Mouse (Mus musculus) liver, postnatal 0 days (tissue): ENCODE data around the gene Hmg20a. TPM values are rescaled to one million over a fixed set of nuclear protein-coding genes. Genes with fewer than 3 reads are reported as not detected.

Source experiments
- ATAC-seq: fragments of 200-750 bp; cut with Nextera tagmentation; 2 replicates; pipeline ENCODE4 v1.8.0; 2017; ENCODE audit warnings: mild to moderate bottlenecking, moderate library complexity
- DNase-seq: peaks from one replicate; pipeline ENCODE4 v3.0.0-alpha.2; 2016
- H3K27ac ChIP-seq: fragments of 300-500 bp; sonication (generic); 2 replicates; pipeline ENCODE4 v1.5.1; 2014; ENCODE audit warnings: antibody characterized with exemption, moderate library complexity, mild to moderate bottlenecking, low read depth
- H3K27me3 ChIP-seq: fragments of 300-500 bp; sonication (generic); 2 replicates; pipeline ENCODE4 v1.6.1; 2014; ENCODE audit warnings: low read length, control low read depth, mixed read lengths; ENCODE audit not compliant: insufficient read depth
- H3K36me3 ChIP-seq: fragments of 300-500 bp; sonication (generic); replicated peaks from 2 replicates; pipeline ENCODE4 v1.6.1; 2014; ENCODE audit warnings: mild to moderate bottlenecking, control low read depth, low read length, moderate library complexity, mixed read lengths; ENCODE audit not compliant: insufficient read depth
- H3K4me1 ChIP-seq: fragments of 300-500 bp; sonication (generic); 2 replicates; pipeline ENCODE4 v1.6.1; 2014; ENCODE audit warnings: antibody characterized with exemption, mild to moderate bottlenecking, control low read depth; ENCODE audit not compliant: insufficient read depth
- H3K4me2 ChIP-seq: fragments of 300-500 bp; sonication (generic); 2 replicates; pipeline ENCODE4 v1.6.1; 2014; ENCODE audit warnings: low read depth, mild to moderate bottlenecking, low read length, moderate library complexity, mixed read lengths
- H3K4me3 ChIP-seq: fragments of 300-500 bp; sonication (generic); 2 replicates; pipeline ENCODE4 v1.5.1; 2014; ENCODE audit warnings: low read depth, low read length
- H3K9ac ChIP-seq: fragments of 300-500 bp; sonication (generic); replicated peaks from 2 replicates; pipeline ENCODE4 v1.6.1; 2014; ENCODE audit warnings: mild to moderate bottlenecking, moderate library complexity
- H3K9me3 ChIP-seq: fragments of 300-500 bp; sonication (generic); 2 replicates; pipeline ENCODE4 v1.6.1; 2016; ENCODE audit warnings: mild to moderate bottlenecking, control low read depth, low read length, mixed read lengths
- CTCF ChIP-seq: sonication (generic); IDR thresholded peaks from 2 replicates; pipeline ENCODE4 v1.5.1; 2016; ENCODE audit warnings: antibody characterized with exemption, low read depth
- EP300 ChIP-seq: IDR thresholded peaks from 2 replicates; pipeline ENCODE4 v1.6.1; 2016; ENCODE audit warnings: antibody characterized with exemption, low read depth, mild to moderate bottlenecking
- WGBS: fragments of 180-500 bp; shearing (Covaris S2); extraction: QIAGEN DNeasy Blood & Tissue Kit; methylation state at CpG from one replicate; pipeline ENCODE4 v1.1.7; 2014; ENCODE audit not compliant: insufficient replicate concordance; 5-methylcytosine and 5-hydroxymethylcytosine counted together
- polyA plus RNA-seq: library from polyadenylated mRNA; unstranded; fragments of >200 nt; fragmentation: Nextera tagmentation; extraction: Ambion mirVana; gene quantifications from 2 replicates; pipeline ENCODE4 v1.2.1, GENCODE M21; 2015

Gene Hmg20a
- polyA plus RNA-seq, 1 experiment from 2014 or later = 8.3 TPM

DNA sequence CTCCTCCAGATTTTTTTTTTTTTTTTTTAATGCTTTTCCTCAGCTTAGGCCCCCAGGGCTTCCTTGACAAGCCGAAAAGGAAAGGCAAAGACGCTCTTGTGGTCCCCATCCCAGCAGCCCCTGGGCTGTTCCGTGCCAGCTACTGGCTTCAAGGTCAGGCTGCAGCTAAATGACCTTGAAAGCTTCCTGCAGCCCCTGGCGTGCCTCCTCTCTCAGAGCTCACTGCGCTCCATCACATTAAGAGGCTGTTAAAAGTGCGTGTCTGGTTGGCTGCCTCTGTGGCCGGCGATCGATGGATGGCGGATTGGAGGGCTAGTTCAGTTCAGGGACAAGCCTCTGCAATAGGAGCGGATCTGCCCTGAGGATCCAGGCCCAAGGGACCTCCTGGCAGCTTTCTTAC is 117.0 kb downstream of the Hmg20a start:
- no peak for DNase-seq
- Histone ChIP-seq H3K4me2 (no peak overlapping the region), H3K27ac (no peak overlapping the region), H3K4me1 (no peaks in the 10 kb centered on the region), H3K27me3 (no peaks in the 10 kb centered on the region), H3K4me3 (no peak overlapping the region), H3K36me3 (no peaks in the 10 kb centered on the region), H3K9ac (no peak overlapping the region), H3K9me3 (no peaks in the 10 kb centered on the region)
- WGBS = 45% methylated on average over 11 of the region's 11 CpGs
- TF ChIP-seq CTCF (no peak), EP300 (no peak)
- ATAC-seq = no peak

DNA sequence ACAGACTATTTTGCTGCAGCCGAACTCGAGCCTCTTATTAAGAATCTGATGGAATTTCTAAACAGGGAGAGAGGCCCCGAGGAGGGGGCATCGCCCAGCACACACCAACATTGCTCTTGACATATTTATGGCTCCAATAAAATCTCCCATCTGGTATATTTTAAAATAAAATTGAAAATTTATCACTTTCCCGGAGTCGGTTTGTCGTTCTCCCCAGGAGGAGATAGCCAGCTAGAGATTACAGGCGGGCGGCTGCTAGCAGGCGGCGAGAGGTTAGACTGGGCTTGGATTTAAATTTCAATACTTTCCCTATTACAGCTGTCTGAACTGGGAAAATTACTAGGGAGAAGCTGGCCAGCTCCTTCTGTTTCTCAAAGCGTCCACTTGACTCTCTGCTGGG is 121.6 kb downstream of the Hmg20a start:
- Histone ChIP-seq H3K27me3 (no peaks in the 10 kb centered on the region), H3K27ac (no peak overlapping the region), H3K36me3 (no peaks in the 10 kb centered on the region), H3K4me1 (no peaks in the 10 kb centered on the region), H3K4me2 (no peak overlapping the region), H3K9ac (no peak overlapping the region), H3K4me3 (no peak overlapping the region), H3K9me3 (no peaks in the 10 kb centered on the region)
- no peak for TF ChIP-seq EP300
- TF ChIP-seq CTCF = no peak
- DNase-seq (no peak), ATAC-seq (no peak)
- 71% methylated on average over 12 of the region's 12 CpGs for WGBS

DNA sequence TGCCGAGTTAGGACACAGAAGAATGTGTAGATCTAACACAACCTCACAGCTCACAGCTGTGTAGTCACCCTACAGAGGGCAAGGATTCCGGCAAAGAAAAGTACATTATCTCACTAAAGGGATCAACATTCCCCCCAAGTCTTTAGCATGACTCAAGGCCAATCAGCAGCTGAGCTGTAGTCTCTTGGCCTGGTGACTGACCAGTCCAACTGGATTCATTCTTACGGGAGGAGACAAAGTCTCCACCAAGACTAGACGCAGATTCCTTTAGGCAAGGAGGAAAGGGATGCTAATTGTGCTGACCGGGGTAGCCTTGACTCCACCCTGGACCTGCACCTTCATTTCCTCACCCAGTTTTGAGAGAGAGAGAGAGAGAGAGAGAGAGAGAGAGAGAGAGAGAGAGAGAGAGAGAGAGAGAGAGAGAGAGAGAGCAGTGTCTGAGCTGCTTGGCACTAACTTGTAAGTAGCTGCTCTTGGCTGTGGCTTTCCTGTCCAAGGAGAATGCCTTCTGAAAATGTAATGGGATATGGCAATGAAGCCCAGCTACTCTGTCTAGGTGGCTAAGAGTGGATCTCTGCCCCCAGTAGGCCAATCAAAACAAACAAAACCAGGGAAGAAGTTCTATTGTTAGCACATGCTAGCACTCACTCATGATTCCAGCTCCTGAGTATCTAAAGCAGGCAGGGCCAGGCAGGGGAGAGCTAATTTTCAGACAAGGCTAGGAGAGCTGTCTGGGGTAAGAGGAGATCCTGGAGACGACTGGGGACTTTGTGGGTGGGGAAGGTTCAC is 126.5 kb downstream of the Hmg20a start:
- TF ChIP-seq EP300 = no peak
- no peak for TF ChIP-seq CTCF
- Histone ChIP-seq H3K9ac (no peak overlapping the region), H3K36me3 (no peaks in the 10 kb centered on the region), H3K27ac (no peak overlapping the region), H3K27me3 (no peaks in the 10 kb centered on the region), H3K9me3 (no peaks in the 10 kb centered on the region), H3K4me3 (no peak overlapping the region), H3K4me1 (no peaks in the 10 kb centered on the region), H3K4me2 (no peak overlapping the region)
- DNase-seq = no peak
- ATAC-seq = no peak
- WGBS = 70% methylated on average over 6 of the region's 6 CpGs

Other genes with a start within 250 kb of the Hmg20a start
- gene Peak1, start 542 bp upstream of the Hmg20a start, polyA plus RNA-seq = 2.3 and 2.6 TPM in 2 replicates